Mouse (Mus musculus) lung, postnatal 0 days (tissue): Measurements from ENCODE around the gene 9130409I23Rik.

Experiments
- CTCF ChIP-seq: IDR thresholded peaks from 2 replicates; pipeline ENCODE4 v1.5.1; 2016; ENCODE audit warnings: antibody characterized with exemption, mild to moderate bottlenecking
- EP300 ChIP-seq: IDR thresholded peaks from 2 replicates; pipeline ENCODE4 v1.6.1; 2016; ENCODE audit warnings: antibody characterized with exemption, mild to moderate bottlenecking, control low read depth

GRCm38 (mm10) chr1:181014731-181015500, 36.1 kb upstream of the 9130409I23Rik start:
- TF ChIP-seq CTCF (no peak), EP300 (no peak)
